ENCODE assay signal across 8 mouse cellular contexts in genomic region chr10:128460270-128460630, GRCm38 (mm10). TPM values are rescaled to one million over a fixed set of nuclear protein-coding genes. Genes with fewer than 3 reads are reported as not detected.
DNase-seq lines count a peak whose midpoint lies in the region; ATAC-seq and TF ChIP-seq lines count a peak whose summit lies in the region.

No protein-coding gene starts in this region.

- H3K9me3 ChIP-seq in embryonic facial prominence, embryonic 10.5 days, result no peaks in the 10 kb centered on the region
- H3K9me3 ChIP-seq in intestine, postnatal 0 days (ENCODE audit: control insufficient read depth), result no peaks in the 10 kb centered on the region
- no peaks in the 10 kb centered on the region for H3K9me3 ChIP-seq in neural tube, embryonic 14.5 days (ENCODE audit: control insufficient read depth, low read length)

- H3K4me2 ChIP-seq in intestine, postnatal 0 days (replicated peaks; ENCODE audit: low read depth), result peak overlapping the region; percentile 80
- peak overlapping the region; percentile 81 for H3K4me2 ChIP-seq in neural tube, embryonic 14.5 days (ENCODE audit: low read depth, low read length)

- peaks cover 44% of the 10 kb centered on the region for H3K36me3 ChIP-seq in embryonic facial prominence, embryonic 10.5 days (replicated peaks)
- H3K36me3 ChIP-seq in intestine, postnatal 0 days (ENCODE audit: control insufficient read depth, insufficient read depth), result peaks cover 29% of the 10 kb centered on the region
- peaks cover 31% of the 10 kb centered on the region for H3K36me3 ChIP-seq in neural tube, embryonic 14.5 days (ENCODE audit: control insufficient read depth, insufficient read depth, low read length)

- H3K9ac ChIP-seq in intestine, postnatal 0 days (ENCODE audit: low read depth, low read length), result peak overlapping the region; percentile 18; the same call in 1 of the 2 replicates
- H3K9ac ChIP-seq in neural tube, embryonic 14.5 days (replicated peaks; ENCODE audit: low read depth, low read length), result peak overlapping the region; percentile 96

- H3K4me1 ChIP-seq in embryonic facial prominence, embryonic 10.5 days, result peaks cover 15% of the 10 kb centered on the region
- H3K4me1 ChIP-seq in intestine, postnatal 0 days (replicated peaks; ENCODE audit: control insufficient read depth, insufficient read depth, low read length), result no peaks in the 10 kb centered on the region
- H3K4me1 ChIP-seq in neural tube, embryonic 14.5 days (ENCODE audit: control insufficient read depth, insufficient read depth, low read length), result peaks cover 8% of the 10 kb centered on the region

- H3K27ac ChIP-seq in layer of hippocampus, adult 2 months, result peak overlapping the region; percentile 94
- peak overlapping the region; percentile 98 for H3K27ac ChIP-seq in embryonic facial prominence, embryonic 10.5 days (replicated peaks)
- peak overlapping the region; percentile 8; the same call in 1 of the 2 replicates for H3K27ac ChIP-seq in intestine, postnatal 0 days (ENCODE audit: low read depth, low read length)
- H3K27ac ChIP-seq in neural tube, embryonic 14.5 days (ENCODE audit: low read depth, low read length), result peak overlapping the region; percentile 96; the same call in 1 of the 2 replicates

- TF ChIP-seq CTCF in layer of hippocampus, adult 2 months (conservative IDR thresholded peaks at IDR 0.05), result no peak
- TF ChIP-seq CTCF in intestine, postnatal 0 days (IDR thresholded peaks at IDR 0.05; ENCODE audit: low read depth), result no peak

- no peak for DNase-seq in layer of hippocampus, adult 2 months (ENCODE audit: low spot score in 2 of 2)
- DNase-seq in layer of hippocampus, postnatal 36 days, result no peak
- DNase-seq in embryonic facial prominence, embryonic 10.5 days (ENCODE audit: low spot score), result peak; percentile 16
- DNase-seq in cerebellum, adult 9-10 months, result no peak
- no peak for DNase-seq in urinary bladder, postnatal 10 days (ENCODE audit: low spot score)
- no peak for DNase-seq in thymus, adult 18-20 months

- 3% methylated on average over 5 of the region's 5 CpGs for WGBS in embryonic facial prominence, embryonic 10.5 days
- WGBS in intestine, postnatal 0 days, result 3% methylated on average over 5 of the region's 5 CpGs
- under 1% methylated on average over 5 of the region's 5 CpGs for WGBS in neural tube, embryonic 14.5 days

- ATAC-seq in intestine, postnatal 0 days, result no peak
- ATAC-seq in neural tube, embryonic 14.5 days (ENCODE audit: low read depth), result no peak

- H3K27me3 ChIP-seq in embryonic facial prominence, embryonic 10.5 days (replicated peaks; ENCODE audit: low read depth, poor library complexity, severe bottlenecking), result peaks cover 12% of the 10 kb centered on the region
- H3K27me3 ChIP-seq in intestine, postnatal 0 days (replicated peaks; ENCODE audit: control insufficient read depth, insufficient read depth, low read length), result no peaks in the 10 kb centered on the region
- no peaks in the 10 kb centered on the region for H3K27me3 ChIP-seq in neural tube, embryonic 14.5 days (ENCODE audit: control insufficient read depth, insufficient read depth, low read length)

- peak overlapping the region; percentile 85 for H3K4me3 ChIP-seq in layer of hippocampus, adult 2 months
- H3K4me3 ChIP-seq in embryonic facial prominence, embryonic 10.5 days, result peak overlapping the region; percentile 94
- peak overlapping the region; percentile 66 for H3K4me3 ChIP-seq in intestine, postnatal 0 days (ENCODE audit: low read depth, low read length)
- peak overlapping the region; percentile 56 for H3K4me3 ChIP-seq in neural tube, embryonic 14.5 days (ENCODE audit: low read depth, low read length)

RNA-seq across cellular contexts. Expression of gene Smarcc2, which starts 1.2 kb away (rescaled TPM):
- total RNA-seq in layer of hippocampus, adult 2 months (2021), result 100 to 1,000 TPM; 246 to 255 TPM
- total RNA-seq in layer of hippocampus, postnatal 36 days (2021), result 100 to 1,000 TPM; 226 to 234 TPM
- polyA plus RNA-seq in embryonic facial prominence, embryonic 10.5 days (2016; fragmentation: Nextera tagmentation; extraction: Ambion mirVana), result 77.3 and 85.9 TPM in 2 replicates
- 31.1 and 31.6 TPM in 2 replicates for polyA plus RNA-seq in intestine, postnatal 0 days (2015; fragmentation: Nextera tagmentation; extraction: Ambion mirVana)
- polyA plus RNA-seq in neural tube, embryonic 14.5 days (2014; fragmentation: Nextera tagmentation; extraction: Ambion mirVana), result 179 and 205 TPM in 2 replicates

RNA-seq across cellular contexts. Expression of gene Myl6, which starts 33.7 kb away (rescaled TPM):
- 100 to 1,000 TPM; 519 to 544 TPM for total RNA-seq in layer of hippocampus, adult 2 months (2021)
- 100 to 1,000 TPM; 520 to 569 TPM for total RNA-seq in layer of hippocampus, postnatal 36 days (2021)
- polyA plus RNA-seq in embryonic facial prominence, embryonic 10.5 days (2016; fragmentation: Nextera tagmentation; extraction: Ambion mirVana), result 733 and 768 TPM in 2 replicates
- 2,493 and 2,543 TPM in 2 replicates for polyA plus RNA-seq in intestine, postnatal 0 days (2015; fragmentation: Nextera tagmentation; extraction: Ambion mirVana)
- 831 and 835 TPM in 2 replicates for polyA plus RNA-seq in neural tube, embryonic 14.5 days (2014; fragmentation: Nextera tagmentation; extraction: Ambion mirVana)

RNA-seq across cellular contexts. Expression of gene Myl6b, which starts 38.2 kb away (rescaled TPM):
- total RNA-seq in layer of hippocampus, adult 2 months (2021), result 10 to 100 TPM; 18.5 to 21.1 TPM
- total RNA-seq in layer of hippocampus, postnatal 36 days (2021), result 10 to 100 TPM; 16.2 to 19.3 TPM
- 2.3 and 3.1 TPM in 2 replicates for polyA plus RNA-seq in embryonic facial prominence, embryonic 10.5 days (2016; fragmentation: Nextera tagmentation; extraction: Ambion mirVana)
- polyA plus RNA-seq in intestine, postnatal 0 days (2015; fragmentation: Nextera tagmentation; extraction: Ambion mirVana), result 1.3 and 1.8 TPM in 2 replicates
- polyA plus RNA-seq in neural tube, embryonic 14.5 days (2014; fragmentation: Nextera tagmentation; extraction: Ambion mirVana), result 6.4 and 8.9 TPM in 2 replicates

RNA-seq across cellular contexts. Expression of gene Rnf41, which starts 48.8 kb away (rescaled TPM):
- total RNA-seq in layer of hippocampus, adult 2 months (2021), result 10 to 100 TPM; 69.5 to 71.8 TPM
- total RNA-seq in layer of hippocampus, postnatal 36 days (2021), result 10 to 100 TPM; 74.4 to 76.3 TPM
- polyA plus RNA-seq in embryonic facial prominence, embryonic 10.5 days (2016; fragmentation: Nextera tagmentation; extraction: Ambion mirVana), result 42.1 and 44.6 TPM in 2 replicates
- polyA plus RNA-seq in intestine, postnatal 0 days (2015; fragmentation: Nextera tagmentation; extraction: Ambion mirVana), result 29.1 and 33.1 TPM in 2 replicates
- polyA plus RNA-seq in neural tube, embryonic 14.5 days (2014; fragmentation: Nextera tagmentation; extraction: Ambion mirVana), result 64.5 and 71.2 TPM in 2 replicates

RNA-seq across cellular contexts. Expression of gene Nabp2, which starts 49.0 kb away (rescaled TPM):
- total RNA-seq in layer of hippocampus, adult 2 months (2021), result 10 to 100 TPM; 88.2 to 93.0 TPM
- 10 to 100 TPM; 91.6 to 92.0 TPM for total RNA-seq in layer of hippocampus, postnatal 36 days (2021)
- 119 and 129 TPM in 2 replicates for polyA plus RNA-seq in embryonic facial prominence, embryonic 10.5 days (2016; fragmentation: Nextera tagmentation; extraction: Ambion mirVana)
- 79.2 and 82.5 TPM in 2 replicates for polyA plus RNA-seq in intestine, postnatal 0 days (2015; fragmentation: Nextera tagmentation; extraction: Ambion mirVana)
- 131 and 140 TPM in 2 replicates for polyA plus RNA-seq in neural tube, embryonic 14.5 days (2014; fragmentation: Nextera tagmentation; extraction: Ambion mirVana)

Comparison
In these comparisons a context has a peak if more than half of its experiments do, and no peak if none do; other contexts are left out.
1. H3K27ac ChIP-seq: peak in every context shown above with its lines; median percentile 98 in embryonic facial prominence, embryonic 10.5 days; 96 in neural tube, embryonic 14.5 days; 94 in layer of hippocampus, adult 2 months; 8 in intestine, postnatal 0 days.